8 mouse cellular contexts compared by ENCODE assay signal in the genomic region with DNA sequence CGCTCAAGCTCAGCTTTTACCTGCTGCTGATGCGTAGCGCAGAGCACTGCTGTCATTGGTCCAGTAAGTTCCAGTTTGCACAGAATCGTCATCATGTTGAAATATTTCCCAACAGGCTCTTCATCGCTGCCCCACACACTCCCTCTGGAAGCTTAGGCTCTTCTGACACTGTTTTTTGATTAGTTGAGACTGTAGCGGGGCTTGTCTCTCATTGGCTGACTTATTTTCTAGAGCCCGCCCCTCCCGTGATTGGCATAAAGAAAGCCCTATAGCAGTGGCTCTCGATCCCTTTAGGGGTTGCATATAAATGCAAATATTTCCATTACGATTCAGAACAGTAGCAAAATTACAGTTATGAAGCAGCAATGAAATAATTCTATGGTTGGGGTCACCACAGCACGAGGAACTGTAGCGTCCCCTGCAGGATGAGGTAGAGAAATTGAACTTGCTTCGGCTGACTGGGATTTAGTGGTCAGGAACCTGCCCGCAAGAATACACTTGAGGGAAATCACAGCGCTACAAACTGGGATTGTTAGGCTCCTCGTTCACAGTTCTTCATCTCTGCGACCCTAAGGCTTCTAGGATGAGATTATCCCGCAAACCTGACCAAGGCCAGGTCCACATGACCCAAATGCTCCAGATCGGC. TPM values are rescaled to one million over a fixed set of nuclear protein-coding genes. Genes with fewer than 3 reads are reported as not detected.
DNase-seq lines count a peak whose midpoint lies in the region; ATAC-seq and TF ChIP-seq lines count a peak whose summit lies in the region.

No protein-coding gene starts in this region.

- WGBS in forebrain, embryonic 10.5 days = 35% methylated on average over 19 of the region's 19 CpGs
- 40% methylated on average over 19 of the region's 19 CpGs for WGBS in intestine, embryonic 15.5 days
- 35% methylated on average over 19 of the region's 19 CpGs for WGBS in limb, embryonic 13.5 days
- 32% methylated on average over 19 of the region's 19 CpGs for WGBS in midbrain, embryonic 14.5 days

- in situ Hi-C loops in CH12.LX (cut with MboI; ENCODE audit: low pct_ligation_motif_present, low pct_unique_long_range_greater_than_20kb, low sequenced_read_pairs) = no loop called here

- peaks cover 0 to 9% of the 10 kb centered on the region in 2 experiments for H3K36me3 ChIP-seq in CH12.LX (replicated peaks in 1 of 2; ENCODE audit: control insufficient read depth in 1 of 2, insufficient read depth in 1 of 2, low read length in 1 of 2)
- H3K36me3 ChIP-seq in forebrain, embryonic 10.5 days (replicated peaks) = no peaks in the 10 kb centered on the region
- H3K36me3 ChIP-seq in intestine, embryonic 15.5 days = no peaks in the 10 kb centered on the region
- no peaks in the 10 kb centered on the region for H3K36me3 ChIP-seq in limb, embryonic 13.5 days
- no peaks in the 10 kb centered on the region for H3K36me3 ChIP-seq in midbrain, embryonic 14.5 days (ENCODE audit: control insufficient read depth, insufficient read depth, low read length)

- no peak for TF ChIP-seq EP300 in CH12.LX (IDR thresholded peaks at IDR 0.05; ENCODE audit: low read length)

- no peak for TF ChIP-seq RAD21 in CH12.LX (IDR thresholded peaks at IDR 0.05; ENCODE audit: low read depth, low read length)

- ATAC-seq in intestine, embryonic 15.5 days = peak; percentile 44
- 0 out of 2 replicates have a peak, but pooled peaks have one; percentile 20 for ATAC-seq in limb, embryonic 13.5 days (ENCODE audit: low FRiP score, low read depth)
- ATAC-seq in midbrain, embryonic 14.5 days (ENCODE audit: low FRiP score, low TSS enrichment) = peak; percentile 59; the same call in 1 of the 2 replicates

- H3K9me3 ChIP-seq in CH12.LX (replicated peaks; ENCODE audit: low read length) = no peaks in the 10 kb centered on the region
- H3K9me3 ChIP-seq in forebrain, embryonic 10.5 days = no peaks in the 10 kb centered on the region
- no peaks in the 10 kb centered on the region for H3K9me3 ChIP-seq in intestine, embryonic 15.5 days
- H3K9me3 ChIP-seq in limb, embryonic 13.5 days = no peaks in the 10 kb centered on the region
- H3K9me3 ChIP-seq in midbrain, embryonic 14.5 days (ENCODE audit: control insufficient read depth, low read length) = no peaks in the 10 kb centered on the region

- H3K4me3 ChIP-seq in CH12.LX (replicated peaks in 1 of 3; ENCODE audit: low read depth in 2 of 3, low read length in 2 of 3, poor library complexity in 1 of 3) = no peak overlapping the region
- peak overlapping the region; percentile 43 for H3K4me3 ChIP-seq in forebrain, embryonic 10.5 days
- 0 out of 2 replicates have a peak overlapping the region, but pooled peaks have one; percentile 10 for H3K4me3 ChIP-seq in intestine, embryonic 15.5 days (replicated peaks)
- peak overlapping the region; percentile 21; the same call in 1 of the 2 replicates for H3K4me3 ChIP-seq in limb, embryonic 13.5 days
- H3K4me3 ChIP-seq in midbrain, embryonic 14.5 days (replicated peaks; ENCODE audit: low read depth, low read length) = peak overlapping the region; percentile 27

- TF ChIP-seq CTCF in CH12.LX (conservative IDR thresholded peaks at IDR 0.05 in 1 of 2, IDR thresholded peaks at IDR 0.05 in 1 of 2; ENCODE audit: low read depth in 2 of 2, low read length in 2 of 2) = 0 out of 4 replicates have a peak, but pooled peaks have one; percentile 1 to 13

- DNase-seq in CH12.LX (ENCODE audit: extremely low read depth) (no peak), R1 (ENCODE audit: low read depth, low spot score) (peak; percentile 89)
- DNase-seq in forebrain, embryonic 10.5 days (ENCODE audit: extremely low spot score, low spot score) = peak; percentile 45
- peak; percentile 86 for DNase-seq in midbrain, embryonic 14.5 days
- no peak for DNase-seq in urinary bladder, postnatal 36 days (ENCODE audit: low spot score in 2 of 2)
- no peak for DNase-seq in thymus, postnatal 10 days (ENCODE audit: low spot score in 2 of 2)

- no peaks in the 10 kb centered on the region for H3K79me2 ChIP-seq in CH12.LX (replicated peaks; ENCODE audit: control insufficient read depth, extremely low read depth, insufficient read depth, poor library complexity, severe bottlenecking)

- no peak overlapping the region for H3K27ac ChIP-seq in CH12.LX (ENCODE audit: insufficient read depth, low read depth)
- 0 out of 2 replicates have a peak overlapping the region, but pooled peaks have one; percentile 44 for H3K27ac ChIP-seq in forebrain, embryonic 10.5 days
- no peak overlapping the region for H3K27ac ChIP-seq in intestine, embryonic 15.5 days
- H3K27ac ChIP-seq in limb, embryonic 13.5 days = no peak overlapping the region
- 0 out of 2 replicates have a peak overlapping the region, but pooled peaks have one; percentile 13 for H3K27ac ChIP-seq in midbrain, embryonic 14.5 days (replicated peaks; ENCODE audit: low read depth, low read length)

- no peak overlapping the region for H3K9ac ChIP-seq in CH12.LX (ENCODE audit: insufficient read depth, low read depth)
- H3K9ac ChIP-seq in intestine, embryonic 15.5 days = no peak overlapping the region
- no peak overlapping the region for H3K9ac ChIP-seq in limb, embryonic 13.5 days
- H3K9ac ChIP-seq in midbrain, embryonic 14.5 days (replicated peaks; ENCODE audit: low read length) = no peak overlapping the region; the same call in 1 of the 2 replicates

- H3K4me1 ChIP-seq in CH12.LX (ENCODE audit: control insufficient read depth in 1 of 2, insufficient read depth in 2 of 2) = peaks cover 9 to 16% of the 10 kb centered on the region in 2 experiments; a peak in 2 of 4 replicates
- H3K4me1 ChIP-seq in forebrain, embryonic 10.5 days = peaks cover 34% of the 10 kb centered on the region
- 0 out of 2 replicates have a peak, but pooled peaks cover 5% of the 10 kb centered on the region for H3K4me1 ChIP-seq in intestine, embryonic 15.5 days (replicated peaks)
- H3K4me1 ChIP-seq in limb, embryonic 13.5 days = peaks cover 6% of the 10 kb centered on the region
- peaks cover 6% of the 10 kb centered on the region for H3K4me1 ChIP-seq in midbrain, embryonic 14.5 days (ENCODE audit: control insufficient read depth, insufficient read depth, low read length)

- no peaks in the 10 kb centered on the region for H3K27me3 ChIP-seq in CH12.LX (replicated peaks)
- H3K27me3 ChIP-seq in forebrain, embryonic 10.5 days (ENCODE audit: poor library complexity, severe bottlenecking) = peaks cover 80% of the 10 kb centered on the region
- H3K27me3 ChIP-seq in intestine, embryonic 15.5 days (replicated peaks) = peaks cover 18% of the 10 kb centered on the region; the same call in 1 of the 2 replicates
- peaks cover 54% of the 10 kb centered on the region for H3K27me3 ChIP-seq in limb, embryonic 13.5 days
- peaks cover 14% of the 10 kb centered on the region; the same call in 1 of the 2 replicates for H3K27me3 ChIP-seq in midbrain, embryonic 14.5 days (ENCODE audit: control insufficient read depth, insufficient read depth, low read length)

- dilution Hi-C loops in CH12.LX (cut with MboI; ENCODE audit: extremely low pct_ligation_motif_present, extremely low pct_unique_long_range_greater_than_20kb, low sequenced_read_pairs) = no loop called here

- TF ChIP-seq POLR2A in CH12.LX (IDR thresholded peaks at IDR 0.05; ENCODE audit: low read depth, low read length) = no peak

- no peak overlapping the region for H3K4me2 ChIP-seq in CH12.LX (ENCODE audit: insufficient read depth, low read depth, poor library complexity, severe bottlenecking)
- H3K4me2 ChIP-seq in intestine, embryonic 15.5 days (replicated peaks) = peak overlapping the region; percentile 37
- peak overlapping the region; percentile 45 for H3K4me2 ChIP-seq in limb, embryonic 13.5 days (replicated peaks)
- H3K4me2 ChIP-seq in midbrain, embryonic 14.5 days (ENCODE audit: low read length) = peak overlapping the region; percentile 50

RNA-seq across cellular contexts. Expression of a gene that starts 5.3 kb away (rescaled TPM):
- total RNA-seq in CH12.LX (2012; rRNA removed) (51.9 and 57.4 TPM in 2 replicates), CH12.LX (2014; rRNA removed) (45.9 and 58.3 TPM in 2 replicates)
- polyA plus RNA-seq in CH12.LX (2012; ENCODE audit: insufficient read length, low read depth) = 81.7 and 87.0 TPM in 2 replicates
- polyA plus RNA-seq in forebrain, embryonic 10.5 days (2016; fragmentation: Nextera tagmentation; extraction: Ambion mirVana) = 15.7 and 17.6 TPM in 2 replicates
- polyA plus RNA-seq in intestine, embryonic 15.5 days (2015; fragmentation: Nextera tagmentation; extraction: Ambion mirVana) = 16.4 and 18.8 TPM in 2 replicates
- 37.2 and 39.5 TPM in 2 replicates for polyA plus RNA-seq in limb, embryonic 13.5 days (2015; fragmentation: Nextera tagmentation; extraction: Ambion mirVana)
- 20.1 and 24.8 TPM in 2 replicates for polyA plus RNA-seq in midbrain, embryonic 14.5 days (2014; fragmentation: Nextera tagmentation; extraction: Ambion mirVana)

RNA-seq across cellular contexts. Expression of a gene that starts 6.1 kb away (rescaled TPM):
- total RNA-seq in CH12.LX (2012; rRNA removed) (0.13 TPM in 1 of 2 replicates, not detected in the other), CH12.LX (2014; rRNA removed) (not detected in 2 replicates)
- polyA plus RNA-seq in CH12.LX (2012; ENCODE audit: insufficient read length, low read depth) = not detected in 2 replicates
- 0.19 and 0.30 TPM in 2 replicates for polyA plus RNA-seq in forebrain, embryonic 10.5 days (2016; fragmentation: Nextera tagmentation; extraction: Ambion mirVana)
- not detected in 2 replicates for polyA plus RNA-seq in intestine, embryonic 15.5 days (2015; fragmentation: Nextera tagmentation; extraction: Ambion mirVana)
- polyA plus RNA-seq in limb, embryonic 13.5 days (2015; fragmentation: Nextera tagmentation; extraction: Ambion mirVana) = 0.19 and 0.23 TPM in 2 replicates
- 0.29 and 1.3 TPM in 2 replicates for polyA plus RNA-seq in midbrain, embryonic 14.5 days (2014; fragmentation: Nextera tagmentation; extraction: Ambion mirVana)

RNA-seq across cellular contexts. Expression of a gene that starts 7.0 kb away (rescaled TPM):
- total RNA-seq in CH12.LX (2012; rRNA removed) (0.64 and 1.3 TPM in 2 replicates), CH12.LX (2014; rRNA removed) (0.28 TPM in 1 of 2 replicates, not detected in the other)
- polyA plus RNA-seq in CH12.LX (2012; ENCODE audit: insufficient read length, low read depth) = 0.57 and 0.82 TPM in 2 replicates
- 1.8 TPM in 2 replicates for polyA plus RNA-seq in forebrain, embryonic 10.5 days (2016; fragmentation: Nextera tagmentation; extraction: Ambion mirVana)
- polyA plus RNA-seq in intestine, embryonic 15.5 days (2015; fragmentation: Nextera tagmentation; extraction: Ambion mirVana) = 0.56 and 0.69 TPM in 2 replicates
- 1.8 and 2.5 TPM in 2 replicates for polyA plus RNA-seq in limb, embryonic 13.5 days (2015; fragmentation: Nextera tagmentation; extraction: Ambion mirVana)
- 7.1 and 11.5 TPM in 2 replicates for polyA plus RNA-seq in midbrain, embryonic 14.5 days (2014; fragmentation: Nextera tagmentation; extraction: Ambion mirVana)

RNA-seq across cellular contexts. Expression of a gene that starts 10.9 kb away (rescaled TPM):
- total RNA-seq in CH12.LX (2012; rRNA removed) (30.9 and 38.1 TPM in 2 replicates), CH12.LX (2014; rRNA removed) (29.8 and 33.8 TPM in 2 replicates)
- polyA plus RNA-seq in CH12.LX (2012; ENCODE audit: insufficient read length, low read depth) = 63.6 and 65.7 TPM in 2 replicates
- polyA plus RNA-seq in forebrain, embryonic 10.5 days (2016; fragmentation: Nextera tagmentation; extraction: Ambion mirVana) = 104 and 105 TPM in 2 replicates
- polyA plus RNA-seq in intestine, embryonic 15.5 days (2015; fragmentation: Nextera tagmentation; extraction: Ambion mirVana) = 115 and 121 TPM in 2 replicates
- 111 and 118 TPM in 2 replicates for polyA plus RNA-seq in limb, embryonic 13.5 days (2015; fragmentation: Nextera tagmentation; extraction: Ambion mirVana)
- polyA plus RNA-seq in midbrain, embryonic 14.5 days (2014; fragmentation: Nextera tagmentation; extraction: Ambion mirVana) = 138 and 165 TPM in 2 replicates

RNA-seq across cellular contexts. Expression of a gene that starts 17.9 kb away (rescaled TPM):
- total RNA-seq in CH12.LX (2012; rRNA removed) (13.9 and 14.3 TPM in 2 replicates), CH12.LX (2014; rRNA removed) (12.9 and 13.2 TPM in 2 replicates)
- polyA plus RNA-seq in CH12.LX (2012; ENCODE audit: insufficient read length, low read depth) = 10.7 and 13.3 TPM in 2 replicates
- polyA plus RNA-seq in forebrain, embryonic 10.5 days (2016; fragmentation: Nextera tagmentation; extraction: Ambion mirVana) = 13.3 and 13.8 TPM in 2 replicates
- 14.0 and 15.7 TPM in 2 replicates for polyA plus RNA-seq in intestine, embryonic 15.5 days (2015; fragmentation: Nextera tagmentation; extraction: Ambion mirVana)
- polyA plus RNA-seq in limb, embryonic 13.5 days (2015; fragmentation: Nextera tagmentation; extraction: Ambion mirVana) = 29.5 and 29.7 TPM in 2 replicates
- polyA plus RNA-seq in midbrain, embryonic 14.5 days (2014; fragmentation: Nextera tagmentation; extraction: Ambion mirVana) = 7.6 and 10.2 TPM in 2 replicates

Comparison
In these comparisons a context has a peak if more than half of its experiments do, and no peak if none do; other contexts are left out.
1. DNase-seq: peak in R1 (single experiment), forebrain, embryonic 10.5 days (single experiment) and midbrain, embryonic 14.5 days (single experiment); none in CH12.LX (single experiment), urinary bladder, postnatal 36 days (0 of 2) and thymus, postnatal 10 days (0 of 2).
2. H3K27ac ChIP-seq: peak in forebrain, embryonic 10.5 days (single experiment) and midbrain, embryonic 14.5 days (single experiment); none in CH12.LX (single experiment), intestine, embryonic 15.5 days (single experiment) and limb, embryonic 13.5 days (single experiment).
3. H3K4me3 ChIP-seq: peak in forebrain, embryonic 10.5 days (single experiment), intestine, embryonic 15.5 days (single experiment), limb, embryonic 13.5 days (single experiment) and midbrain, embryonic 14.5 days (single experiment); none in CH12.LX (0 of 3).
4. Peak in every context shown above with its lines, with median percentiles within 50 percentile points of each other: ATAC-seq.